Mouse (Mus musculus) Patski (cell line): ENCODE measurements around the gene Galnt10. TPM values are rescaled to one million over a fixed set of nuclear protein-coding genes. Genes with fewer than 3 reads are reported as not detected.

Source experiments
- ATAC-seq: fragments of 100-300 bp; one replicate; pipeline ENCODE4 v1.8.0; 2021
- CTCF ChIA-PET: fragments of 350-600 bp; sonication (Branson Sonifier 250); formaldehyde crosslinking; loops from one replicate; lab custom pipeline; 2022; ENCODE audit warnings: inconsistent platforms; lab: Charles Lee
- POLR2A ChIA-PET: fragments of 350-600 bp; sonication (Branson Sonifier 250); formaldehyde crosslinking; loops from one replicate; lab custom pipeline; 2022; ENCODE audit warnings: antibody characterized with exemption, inconsistent platforms; lab: Charles Lee
- DNase-seq: peaks from one replicate; pipeline ENCODE4 v3.0.0-alpha.2; 2011; ENCODE audit warnings: low read depth, low spot score
- H3K27me3 ChIP-seq: fragments of 371-371 bp; one replicate; pipeline ENCODE4 v1.5.1; 2021
- CTCF ChIP-seq: fragments of 100-300 bp; IDR thresholded peaks from one replicate; pipeline ENCODE4 v1.5.1; 2021
- in situ Hi-C: fragments of 300-500 bp; cut with MboI; formaldehyde crosslinking; loops from 3 replicates; pipeline ENCODE4 v1.11.1; 2018; ENCODE audit warnings: low pct_unique_long_range_greater_than_20kb, mixed read lengths
- polyA plus RNA-seq: library from polyadenylated mRNA; unstranded; gene quantifications from one replicate; pipeline ENCODE4 v1.2.3, GENCODE M21; 2021

Gene Galnt10
- polyA plus RNA-seq, 1 experiment from 2014 or later = 74.9 TPM

DNA sequence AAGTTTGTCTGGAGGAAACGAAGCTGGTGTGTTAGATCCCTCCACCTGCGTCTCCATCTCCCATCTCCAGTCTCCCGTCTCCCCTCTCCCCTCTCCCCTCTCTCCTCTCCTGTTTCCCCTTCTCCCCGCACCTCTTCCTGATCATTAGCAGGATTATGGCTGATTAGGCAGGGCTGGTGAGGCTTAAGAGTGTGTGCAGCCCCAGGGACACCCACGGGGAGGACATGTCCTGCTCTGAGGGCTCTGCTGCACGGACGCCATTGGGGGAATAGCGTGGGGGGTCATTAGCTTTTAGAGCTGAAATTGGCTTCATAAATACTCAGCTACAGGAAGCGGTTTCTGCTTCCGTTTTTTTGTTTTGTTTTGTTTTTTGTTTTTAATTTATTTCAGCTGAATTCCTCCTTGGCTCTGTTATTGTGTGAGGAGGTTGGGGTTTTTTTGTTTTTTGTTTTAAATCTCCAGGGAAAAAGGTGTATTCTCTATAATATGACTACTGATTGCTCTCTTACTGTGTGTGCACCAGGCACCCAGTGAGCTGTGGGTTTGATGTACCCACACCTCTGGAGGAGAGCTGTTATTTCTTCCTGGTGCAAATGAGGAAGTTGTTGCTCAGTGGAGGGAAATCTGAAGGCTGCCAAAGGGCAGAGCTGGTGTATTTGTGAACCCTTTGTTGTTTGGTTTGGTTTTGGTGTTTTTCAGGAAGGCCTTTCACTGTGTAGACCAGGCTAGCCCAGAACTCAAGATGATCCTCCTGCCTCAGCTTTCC is 40.6 kb downstream of the Galnt10 start:
- ChIA-PET POLR2A (interaction anchor here (0.8 to 2.0 kb wide), 2 partner anchors 10 to 14 kb away, joined by 3 to 4 read pairs; no protein-coding TSS in a partner anchor), CTCF (interaction anchor here (0.7 to 1.6 kb wide), 2 partner anchors 23 to 33 kb away, joined by 3 read pairs; no protein-coding TSS in a partner anchor)
- no peak for TF ChIP-seq CTCF
- in situ Hi-C loops = no loop called here
- no peak for ATAC-seq
- DNase-seq = no peak
- H3K27me3 ChIP-seq = no peaks in the 10 kb centered on the region

DNA sequence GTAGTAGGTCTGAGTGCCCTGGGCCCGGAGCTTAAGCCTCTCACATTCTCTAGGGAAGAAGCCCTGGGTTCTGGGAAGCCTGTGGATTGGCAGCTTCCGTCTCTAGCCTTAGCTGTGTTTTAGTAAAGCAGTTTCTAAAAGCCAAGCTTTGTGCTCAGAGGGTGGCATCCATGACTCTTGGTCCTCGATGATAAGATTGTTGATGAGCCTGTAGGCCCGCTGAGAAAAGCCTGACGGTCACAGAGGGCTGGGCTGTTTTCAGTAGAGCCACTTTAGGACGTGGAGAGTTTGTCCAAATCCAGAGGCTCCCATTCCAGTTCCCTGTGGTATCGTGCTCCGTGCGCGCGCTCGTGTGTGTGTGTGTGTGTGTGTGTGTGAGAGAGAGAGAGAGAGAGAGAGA is 41.6 kb downstream of the Galnt10 start:
- no peak for TF ChIP-seq CTCF
- DNase-seq (no peak), ATAC-seq (no peak)
- ChIA-PET POLR2A (no interaction called here), CTCF (interaction anchor here (1.6 kb wide), 1 partner anchor 34 kb away, joined by 3 read pairs; no protein-coding TSS in a partner anchor)
- no peaks in the 10 kb centered on the region for H3K27me3 ChIP-seq
- in situ Hi-C loops = no loop called here

DNA sequence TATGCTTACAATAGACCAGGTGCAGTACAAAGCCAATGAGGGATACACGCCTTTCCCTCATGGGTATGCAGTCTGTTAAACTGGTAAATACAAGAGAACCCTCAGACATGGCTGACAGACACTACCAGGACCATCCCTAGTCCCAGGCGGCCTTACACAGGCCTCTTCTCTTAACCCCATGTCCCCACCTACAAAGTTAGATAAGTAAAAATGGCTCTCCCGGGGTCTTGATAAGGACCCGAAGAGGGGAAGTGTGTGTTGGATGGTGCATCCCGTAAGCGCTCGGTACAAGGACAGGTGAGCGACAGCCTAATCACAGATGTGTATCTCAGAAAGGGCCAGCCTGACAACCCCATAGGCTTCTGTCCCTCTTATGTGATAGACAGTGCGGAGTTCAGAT is 42.0 kb downstream of the Galnt10 start:
- CTCF ChIA-PET = interaction anchor here (1.6 kb wide), 1 partner anchor 35 kb away, joined by 3 read pairs; no protein-coding TSS in a partner anchor
- TF ChIP-seq CTCF = no peak
- in situ Hi-C loops = no loop called here
- H3K27me3 ChIP-seq = no peaks in the 10 kb centered on the region
- POLR2A ChIA-PET = no interaction called here
- ATAC-seq (no peak), DNase-seq (no peak)

DNA sequence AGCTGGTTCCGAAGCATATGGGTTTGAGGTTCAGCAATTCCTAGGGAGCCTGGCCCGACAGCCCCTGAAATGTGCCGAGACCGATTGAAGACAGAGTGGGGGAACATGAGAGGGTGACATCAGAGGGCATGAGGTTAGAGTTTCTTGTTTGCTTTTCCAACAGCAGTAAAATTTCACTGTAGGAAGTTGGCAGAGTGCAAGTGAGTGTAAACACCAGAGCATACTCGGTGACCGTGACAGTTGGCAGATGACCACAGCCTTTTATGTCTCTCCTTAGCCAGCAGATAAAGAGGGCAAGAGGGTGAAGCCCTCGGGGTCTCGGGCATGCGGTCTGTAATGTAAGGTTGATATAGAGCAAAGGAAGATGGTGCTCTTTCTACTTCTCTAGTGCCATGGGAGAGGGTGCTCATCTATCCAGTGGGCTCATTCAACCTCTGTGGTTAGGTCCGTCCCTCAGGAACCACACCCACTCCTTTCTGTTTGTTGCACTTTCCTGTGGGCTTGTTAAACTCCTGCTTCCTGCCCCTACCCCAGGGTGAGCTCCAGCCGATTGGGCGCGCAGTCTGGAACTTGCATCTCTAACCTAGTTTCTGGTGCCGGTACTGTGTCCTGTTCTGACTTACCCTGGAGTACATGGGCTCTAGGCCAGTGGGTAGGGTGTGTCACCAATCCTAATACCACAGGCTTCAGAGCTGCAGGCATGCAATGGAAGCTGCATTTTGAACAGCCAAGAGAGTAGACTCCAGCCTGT is 43.1 kb downstream of the Galnt10 start:
- no peak for TF ChIP-seq CTCF
- ChIA-PET CTCF (interaction anchor here (0.7 to 2.0 kb wide), 3 partner anchors 14 to 19 kb away, joined by 3 to 5 read pairs (median 3); no protein-coding TSS in a partner anchor), POLR2A (no interaction called here)
- ATAC-seq = peak; percentile 49
- H3K27me3 ChIP-seq = no peaks in the 10 kb centered on the region
- no peak for DNase-seq
- in situ Hi-C loops = no loop called here

DNA sequence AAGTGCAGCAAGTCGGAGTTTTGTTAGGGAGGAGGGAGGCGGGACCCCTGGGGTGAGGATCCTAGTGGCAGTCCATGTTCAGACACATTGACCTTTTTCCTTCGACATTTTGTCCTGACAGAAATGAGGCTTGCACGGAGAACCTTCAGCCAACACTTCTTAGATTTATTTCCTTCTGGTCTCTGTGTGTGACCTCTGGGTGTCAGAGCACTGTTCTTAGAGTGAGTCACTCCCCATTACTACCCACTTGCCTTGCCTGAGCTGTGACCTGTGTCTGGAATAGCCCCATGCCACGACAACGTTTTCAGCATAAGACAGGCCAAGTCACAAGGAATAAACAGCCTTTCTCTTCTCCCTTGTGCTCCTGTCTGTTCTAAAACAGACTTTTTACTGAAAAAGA is 44.6 kb downstream of the Galnt10 start:
- in situ Hi-C loops = no loop called here
- ChIA-PET CTCF (interaction anchor here (0.7 to 0.8 kb wide), 2 partner anchors 17 to 33 kb away, joined by 3 read pairs; no protein-coding TSS in a partner anchor), POLR2A (no interaction called here)
- ATAC-seq (no peak), DNase-seq (no peak)
- TF ChIP-seq CTCF = no peak
- no peaks in the 10 kb centered on the region for H3K27me3 ChIP-seq

DNA sequence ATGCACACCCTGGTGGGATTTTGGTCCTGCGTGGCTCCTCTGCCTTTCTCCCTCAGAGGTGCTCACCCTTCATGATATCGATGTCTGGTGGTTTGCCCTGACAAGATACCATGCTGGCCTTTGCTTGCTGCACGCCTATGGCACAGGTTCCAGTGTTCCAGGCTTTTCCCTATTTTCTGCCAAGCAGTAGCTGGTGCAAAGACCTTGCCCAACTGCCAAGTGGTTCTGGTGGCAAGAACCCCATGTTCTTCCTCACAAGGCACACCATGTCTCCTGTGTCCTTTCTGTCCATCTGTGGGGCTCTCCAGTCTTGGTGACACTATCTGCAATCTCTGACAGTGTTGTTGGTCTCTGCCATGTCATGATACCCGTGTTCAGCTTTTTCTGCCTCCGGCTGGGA is 45.6 kb downstream of the Galnt10 start:
- ATAC-seq (no peak), DNase-seq (no peak)
- TF ChIP-seq CTCF = no peak
- CTCF ChIA-PET = interaction anchor here (0.8 kb wide), 1 partner anchor 18 kb away, joined by 3 read pairs; no protein-coding TSS in a partner anchor
- no peaks in the 10 kb centered on the region for H3K27me3 ChIP-seq
- POLR2A ChIA-PET = no interaction called here
- in situ Hi-C loops = no loop called here

DNA sequence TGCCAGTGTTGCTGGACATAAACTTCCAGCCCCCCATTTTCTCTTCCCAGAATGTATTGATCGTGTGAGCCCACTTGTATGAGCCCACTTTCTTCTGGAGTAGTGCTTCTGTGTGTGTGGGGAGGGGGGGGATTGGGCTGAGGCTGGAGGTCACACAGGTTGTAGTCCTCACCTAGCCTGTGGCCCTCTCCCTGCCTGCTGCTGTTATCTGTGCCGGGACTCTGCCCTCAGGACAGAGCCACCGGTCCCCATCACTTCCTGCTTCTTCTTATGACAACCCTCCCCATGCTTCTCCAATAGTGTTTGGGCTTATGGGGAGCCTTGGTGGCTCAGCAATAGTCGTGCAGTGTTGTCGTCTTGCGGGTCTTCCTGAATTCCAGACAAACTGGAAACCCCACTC is 46.7 kb downstream of the Galnt10 start:
- ChIA-PET POLR2A (no interaction called here), CTCF (no interaction called here)
- ATAC-seq = no peak
- in situ Hi-C loops = no loop called here
- TF ChIP-seq CTCF = no peak
- no peak for DNase-seq
- H3K27me3 ChIP-seq = no peaks in the 10 kb centered on the region

DNA sequence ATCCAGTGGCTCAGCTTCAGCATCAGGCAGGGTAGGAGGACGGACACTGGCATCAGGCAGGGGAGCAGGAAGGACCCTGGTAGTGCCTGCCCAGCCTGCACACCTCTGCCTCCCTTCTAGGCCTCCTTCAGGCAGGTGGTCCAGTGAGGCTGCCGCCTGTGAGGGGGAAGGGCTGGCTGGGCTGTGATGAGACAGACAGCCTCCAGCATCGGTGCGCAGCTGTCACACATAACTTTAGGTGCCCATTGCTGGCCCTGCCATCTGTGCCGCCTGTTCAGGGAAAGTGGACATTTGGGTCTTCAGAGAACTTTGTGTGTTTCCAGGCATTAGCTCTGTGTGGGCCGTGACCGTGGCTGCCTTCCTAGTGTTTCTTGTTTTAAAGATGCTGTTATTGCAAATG is 47.5 kb downstream of the Galnt10 start:
- TF ChIP-seq CTCF = no peak
- in situ Hi-C loops = no loop called here
- ChIA-PET POLR2A (no interaction called here), CTCF (interaction anchor here (0.6 kb wide), 1 partner anchor 25 kb away, joined by 3 read pairs; no protein-coding TSS in a partner anchor)
- no peaks in the 10 kb centered on the region for H3K27me3 ChIP-seq
- DNase-seq = no peak
- no peak for ATAC-seq

DNA sequence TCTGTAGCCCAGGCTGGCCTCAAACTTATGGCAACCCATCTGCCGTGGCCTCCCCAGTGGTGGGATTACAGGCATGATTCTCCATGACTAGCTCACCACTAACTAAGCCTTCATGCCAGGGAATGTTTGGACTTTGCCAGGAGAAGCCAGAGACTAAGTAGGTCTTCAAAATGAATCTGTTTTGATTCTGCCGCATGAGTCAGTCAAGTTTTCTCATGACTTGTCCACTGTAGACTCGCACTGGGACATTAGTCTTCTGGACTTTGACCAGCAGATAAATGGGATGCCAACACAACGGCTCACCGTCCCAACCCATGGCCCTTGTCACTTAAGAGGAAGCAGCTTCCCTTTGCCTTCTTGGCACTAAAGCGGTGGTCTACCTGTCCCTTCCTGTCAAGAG is 49.2 kb downstream of the Galnt10 start:
- ChIA-PET POLR2A (interaction anchor here (0.6 kb wide), 1 partner anchor 105 kb away, joined by 7 read pairs; no protein-coding TSS in a partner anchor), CTCF (no interaction called here)
- TF ChIP-seq CTCF = no peak
- H3K27me3 ChIP-seq = no peaks in the 10 kb centered on the region
- in situ Hi-C loops = no loop called here
- no peak for DNase-seq
- ATAC-seq = no peak

DNA sequence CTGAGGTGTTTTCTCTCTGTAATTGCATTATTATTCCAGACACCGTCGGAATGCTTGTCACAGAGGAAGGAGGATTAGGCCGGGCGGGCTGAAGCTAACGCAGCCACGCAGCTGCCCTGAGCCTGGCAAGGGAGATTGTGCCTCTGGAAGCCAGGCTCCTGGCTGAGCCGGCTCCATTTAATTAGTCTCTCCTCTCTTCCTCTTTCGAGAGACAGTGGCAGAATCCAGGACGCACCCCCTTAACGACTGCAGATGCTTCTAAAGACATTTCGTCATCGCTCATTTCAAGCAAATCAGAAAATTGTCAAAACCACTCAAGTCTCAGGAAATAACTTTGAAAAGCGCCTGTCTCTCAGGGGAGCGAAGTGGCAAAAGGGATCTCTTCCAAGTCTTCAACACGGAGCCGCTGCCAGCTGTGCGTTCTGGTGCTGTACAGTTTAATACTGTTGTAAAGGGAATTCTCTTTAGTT is 51.0 kb downstream of the Galnt10 start:
- no peak for TF ChIP-seq CTCF

More for the DNA sequence above, 51.0 kb downstream of the Galnt10 start:
- POLR2A ChIA-PET = interaction anchor here (1.4 kb wide), 1 partner anchor 24 kb away, joined by 4 read pairs; no protein-coding TSS in a partner anchor
- in situ Hi-C loops = no loop called here
- no peaks in the 10 kb centered on the region for H3K27me3 ChIP-seq
- DNase-seq (no peak), ATAC-seq (peak; percentile 87)
- CTCF ChIA-PET = interaction anchor here (0.8 to 1.7 kb wide), 3 partner anchors 8 to 24 kb away, joined by 3 to 9 read pairs (median 5); no protein-coding TSS in a partner anchor
